Mouse (Mus musculus): Measurements from ENCODE around the gene Abcf3. TPM values are rescaled to one million over a fixed set of nuclear protein-coding genes. Genes with fewer than 3 reads are reported as not detected.

Gene Abcf3
- polyA plus RNA-seq, 1 experiment from 2014 or later = 59.5 TPM

- DNase-seq (ENCODE audit: low spot score) (no peak), ATAC-seq (ENCODE audit: insufficient read depth, low FRiP score, low TSS enrichment) (no peak)
- Histone ChIP-seq H3K4me2 (ENCODE audit: low read depth) (peak overlapping the region; percentile 68), H3K36me3 (ENCODE audit: control insufficient read depth, insufficient read depth, low read length) (peaks cover 13% of the 10 kb centered on the region), H3K9me3 (ENCODE audit: control insufficient read depth, low read length) (no peaks in the 10 kb centered on the region), H3K27ac (ENCODE audit: low read depth, low read length) (no peak overlapping the region), H3K4me1 (ENCODE audit: control insufficient read depth, insufficient read depth, low read length) (peaks cover 14% of the 10 kb centered on the region), H3K27me3 (ENCODE audit: control insufficient read depth, insufficient read depth, low read length) (no peaks in the 10 kb centered on the region), H3K4me3 (ENCODE audit: low read depth, low read length) (peak overlapping the region; percentile 87), H3K9ac (ENCODE audit: low read length) (peak overlapping the region; percentile 24; the same call in 1 of the 2 replicates)
- WGBS = 38% methylated on average over 5 of the region's 5 CpGs
Observed at GRCm38 (mm10) chr16:20537071-20537471, 11.3 kb upstream of the Abcf3 start.

GRCm38 (mm10) chr16:20537601-20538320 is 10.6 kb upstream of the Abcf3 start:
- DNase-seq (ENCODE audit: low spot score) (no peak), ATAC-seq (ENCODE audit: insufficient read depth, low FRiP score, low TSS enrichment) (no peak)
- Histone ChIP-seq H3K9me3 (ENCODE audit: control insufficient read depth, low read length) (no peaks in the 10 kb centered on the region), H3K4me2 (ENCODE audit: low read depth) (peak overlapping the region; percentile 68), H3K27ac (ENCODE audit: low read depth, low read length) (no peak overlapping the region), H3K4me3 (ENCODE audit: low read depth, low read length) (no peak overlapping the region), H3K9ac (ENCODE audit: low read length) (no peak overlapping the region), H3K27me3 (ENCODE audit: control insufficient read depth, insufficient read depth, low read length) (no peaks in the 10 kb centered on the region), H3K36me3 (ENCODE audit: control insufficient read depth, insufficient read depth, low read length) (peaks cover 13% of the 10 kb centered on the region), H3K4me1 (ENCODE audit: control insufficient read depth, insufficient read depth, low read length) (peaks cover 14% of the 10 kb centered on the region)
- WGBS = 53% methylated on average over 6 of the region's 6 CpGs

- H3K36me3 ChIP-seq (ENCODE audit: control insufficient read depth, insufficient read depth, low read length) = peaks cover 19% of the 10 kb centered on the region
- H3K9ac ChIP-seq (ENCODE audit: low read length) = no peak overlapping the region
- ATAC-seq (ENCODE audit: insufficient read depth, low FRiP score, low TSS enrichment) (no peak), DNase-seq (ENCODE audit: low spot score) (no peak)
- no peak overlapping the region for H3K27ac ChIP-seq (ENCODE audit: low read depth, low read length)
- no peaks in the 10 kb centered on the region for H3K9me3 ChIP-seq (ENCODE audit: control insufficient read depth, low read length)
- H3K4me1 ChIP-seq (ENCODE audit: control insufficient read depth, insufficient read depth, low read length) = peaks cover 14% of the 10 kb centered on the region
- H3K27me3 ChIP-seq (ENCODE audit: control insufficient read depth, insufficient read depth, low read length) = no peaks in the 10 kb centered on the region
- H3K4me2 ChIP-seq (ENCODE audit: low read depth) = no peak overlapping the region
- H3K4me3 ChIP-seq (ENCODE audit: low read depth, low read length) = no peak overlapping the region
- 72% methylated on average over 3 of the region's 3 CpGs for WGBS
Observed at GRCm38 (mm10) chr16:20539649-20540048, 8.7 kb upstream of the Abcf3 start.

- no peak for ATAC-seq (ENCODE audit: insufficient read depth, low FRiP score, low TSS enrichment)
Observed at GRCm38 (mm10) chr16:20540438-20540837, 7.9 kb upstream of the Abcf3 start.

GRCm38 (mm10) chr16:20545696-20546095 is 2.7 kb upstream of the Abcf3 start:
- Histone ChIP-seq H3K27ac (ENCODE audit: low read depth, low read length) (no peak overlapping the region), H3K36me3 (ENCODE audit: control insufficient read depth, insufficient read depth, low read length) (peaks cover 10% of the 10 kb centered on the region), H3K4me3 (ENCODE audit: low read depth, low read length) (no peak overlapping the region), H3K9me3 (ENCODE audit: control insufficient read depth, low read length) (no peaks in the 10 kb centered on the region), H3K4me1 (ENCODE audit: control insufficient read depth, insufficient read depth, low read length) (peaks cover 6% of the 10 kb centered on the region; the same call in 1 of the 2 replicates), H3K27me3 (ENCODE audit: control insufficient read depth, insufficient read depth, low read length) (no peaks in the 10 kb centered on the region), H3K4me2 (ENCODE audit: low read depth) (no peak overlapping the region), H3K9ac (ENCODE audit: low read length) (no peak overlapping the region)
- ATAC-seq (ENCODE audit: insufficient read depth, low FRiP score, low TSS enrichment) (no peak), DNase-seq (ENCODE audit: low spot score) (no peak)
- WGBS = 92% methylated on average over 10 of the region's 10 CpGs

More at GRCm38 (mm10) chr16:20540438-20540837, 7.9 kb upstream of the Abcf3 start:
- Histone ChIP-seq H3K27ac (ENCODE audit: low read depth, low read length) (no peak overlapping the region), H3K4me1 (ENCODE audit: control insufficient read depth, insufficient read depth, low read length) (peaks cover 14% of the 10 kb centered on the region), H3K4me2 (ENCODE audit: low read depth) (no peak overlapping the region), H3K27me3 (ENCODE audit: control insufficient read depth, insufficient read depth, low read length) (no peaks in the 10 kb centered on the region), H3K9me3 (ENCODE audit: control insufficient read depth, low read length) (no peaks in the 10 kb centered on the region), H3K4me3 (ENCODE audit: low read depth, low read length) (no peak overlapping the region), H3K9ac (ENCODE audit: low read length) (no peak overlapping the region), H3K36me3 (ENCODE audit: control insufficient read depth, insufficient read depth, low read length) (peaks cover 19% of the 10 kb centered on the region)
- no peak for DNase-seq (ENCODE audit: low spot score)
- WGBS = 93% methylated on average over 4 of the region's 4 CpGs

- Histone ChIP-seq H3K27ac (ENCODE audit: low read depth, low read length) (no peak overlapping the region), H3K36me3 (ENCODE audit: control insufficient read depth, insufficient read depth, low read length) (peaks cover 16% of the 10 kb centered on the region), H3K4me1 (ENCODE audit: control insufficient read depth, insufficient read depth, low read length) (peaks cover 6% of the 10 kb centered on the region; the same call in 1 of the 2 replicates), H3K4me3 (ENCODE audit: low read depth, low read length) (no peak overlapping the region), H3K9ac (ENCODE audit: low read length) (no peak overlapping the region), H3K27me3 (ENCODE audit: control insufficient read depth, insufficient read depth, low read length) (no peaks in the 10 kb centered on the region), H3K4me2 (ENCODE audit: low read depth) (peak overlapping the region; percentile 89), H3K9me3 (ENCODE audit: control insufficient read depth, low read length) (no peaks in the 10 kb centered on the region)
- DNase-seq (ENCODE audit: low spot score) = no peak
- ATAC-seq (ENCODE audit: insufficient read depth, low FRiP score, low TSS enrichment) = no peak
- WGBS = 56% methylated on average over 5 of the region's 5 CpGs
Observed at GRCm38 (mm10) chr16:20547423-20547822, 954 bp upstream of the Abcf3 start.

GRCm38 (mm10) chr16:20549161-20549560 is 784 bp downstream of the Abcf3 start:
- H3K9ac ChIP-seq (ENCODE audit: low read length) = peak overlapping the region; percentile 78
- DNase-seq (ENCODE audit: low spot score) = no peak
- no peak overlapping the region for H3K27ac ChIP-seq (ENCODE audit: low read depth, low read length)
- H3K4me2 ChIP-seq (ENCODE audit: low read depth) = peak overlapping the region; percentile 89
- H3K4me3 ChIP-seq (ENCODE audit: low read depth, low read length) = peak overlapping the region; percentile 82
- 52% methylated on average over 9 of the region's 9 CpGs for WGBS
- H3K9me3 ChIP-seq (ENCODE audit: control insufficient read depth, low read length) = no peaks in the 10 kb centered on the region
- no peaks in the 10 kb centered on the region for H3K27me3 ChIP-seq (ENCODE audit: control insufficient read depth, insufficient read depth, low read length)
- peaks cover 6% of the 10 kb centered on the region; the same call in 1 of the 2 replicates for H3K4me1 ChIP-seq (ENCODE audit: control insufficient read depth, insufficient read depth, low read length)
- no peak for ATAC-seq (ENCODE audit: insufficient read depth, low FRiP score, low TSS enrichment)
- H3K36me3 ChIP-seq (ENCODE audit: control insufficient read depth, insufficient read depth, low read length) = peaks cover 17% of the 10 kb centered on the region

- no peaks in the 10 kb centered on the region for H3K27me3 ChIP-seq (ENCODE audit: control insufficient read depth, insufficient read depth, low read length)
- H3K9ac ChIP-seq (ENCODE audit: low read length) = no peak overlapping the region
- peaks cover 18% of the 10 kb centered on the region for H3K36me3 ChIP-seq (ENCODE audit: control insufficient read depth, insufficient read depth, low read length)
- peaks cover 6% of the 10 kb centered on the region; the same call in 1 of the 2 replicates for H3K4me1 ChIP-seq (ENCODE audit: control insufficient read depth, insufficient read depth, low read length)
- H3K27ac ChIP-seq (ENCODE audit: low read depth, low read length) = no peak overlapping the region
- WGBS = 92% methylated on average over 5 of the region's 5 CpGs
- ATAC-seq (ENCODE audit: insufficient read depth, low FRiP score, low TSS enrichment) (no peak), DNase-seq (ENCODE audit: low spot score) (no peak)
- no peaks in the 10 kb centered on the region for H3K9me3 ChIP-seq (ENCODE audit: control insufficient read depth, low read length)
- H3K4me3 ChIP-seq (ENCODE audit: low read depth, low read length) = no peak overlapping the region
- no peak overlapping the region for H3K4me2 ChIP-seq (ENCODE audit: low read depth)
Observed at GRCm38 (mm10) chr16:20551691-20552090, 3.3 kb downstream of the Abcf3 start.

- H3K27me3 ChIP-seq (ENCODE audit: control insufficient read depth, insufficient read depth, low read length) = no peaks in the 10 kb centered on the region
- H3K9ac ChIP-seq (ENCODE audit: low read length) = no peak overlapping the region
- DNase-seq (ENCODE audit: low spot score) (no peak), ATAC-seq (ENCODE audit: insufficient read depth, low FRiP score, low TSS enrichment) (no peak)
- no peak overlapping the region for H3K4me2 ChIP-seq (ENCODE audit: low read depth)
- H3K4me3 ChIP-seq (ENCODE audit: low read depth, low read length) = no peak overlapping the region
- WGBS = 91% methylated on average over 1 of the region's 1 CpGs
- H3K4me1 ChIP-seq (ENCODE audit: control insufficient read depth, insufficient read depth, low read length) = peaks cover 6% of the 10 kb centered on the region; the same call in 1 of the 2 replicates
- H3K9me3 ChIP-seq (ENCODE audit: control insufficient read depth, low read length) = no peaks in the 10 kb centered on the region
- H3K27ac ChIP-seq (ENCODE audit: low read depth, low read length) = no peak overlapping the region
- peaks cover 18% of the 10 kb centered on the region for H3K36me3 ChIP-seq (ENCODE audit: control insufficient read depth, insufficient read depth, low read length)
Observed at GRCm38 (mm10) chr16:20552594-20552993, 4.2 kb downstream of the Abcf3 start.

Data from neural tube, embryonic 11.5 days (tissue).